In genomic region chr7:101109006-101109855, GRCm38 (mm10) we compare ENCODE assay signal across 8 mouse cellular contexts. TPM values are rescaled to one million over a fixed set of nuclear protein-coding genes. Genes with fewer than 3 reads are reported as not detected.
DNase-seq lines count a peak whose midpoint lies in the region; ATAC-seq and TF ChIP-seq lines count a peak whose summit lies in the region.

No protein-coding gene starts in this region.

- peak overlapping the region; percentile 91 for H3K4me3 ChIP-seq in embryonic facial prominence, embryonic 12.5 days
- H3K4me3 ChIP-seq in stomach, postnatal 0 days (ENCODE audit: low read depth, low read length): peak overlapping the region; percentile 83

- no peaks in the 10 kb centered on the region for H3K27me3 ChIP-seq in embryonic facial prominence, embryonic 12.5 days
- no peaks in the 10 kb centered on the region for H3K27me3 ChIP-seq in stomach, postnatal 0 days (ENCODE audit: control insufficient read depth, insufficient read depth, low read length)

- peak overlapping the region; percentile 99 for H3K27ac ChIP-seq in embryonic facial prominence, embryonic 12.5 days
- H3K27ac ChIP-seq in stomach, postnatal 0 days (replicated peaks): peak overlapping the region; percentile 94

- no peak for TF ChIP-seq EP300 in stomach, postnatal 0 days (optimal IDR thresholded peaks at IDR 0.05)

- under 1% methylated on average over 45 of the region's 47 CpGs for WGBS in embryonic facial prominence, embryonic 12.5 days
- under 1% methylated on average over 42 of the region's 47 CpGs for WGBS in stomach, postnatal 0 days

- H3K4me1 ChIP-seq in embryonic facial prominence, embryonic 12.5 days: peaks cover 11% of the 10 kb centered on the region
- no peaks in the 10 kb centered on the region for H3K4me1 ChIP-seq in stomach, postnatal 0 days (replicated peaks; ENCODE audit: control insufficient read depth, insufficient read depth)

- no peaks in the 10 kb centered on the region for H3K9me3 ChIP-seq in embryonic facial prominence, embryonic 12.5 days
- no peaks in the 10 kb centered on the region for H3K9me3 ChIP-seq in stomach, postnatal 0 days (ENCODE audit: control insufficient read depth, low read length)

- peak overlapping the region; percentile 77 for H3K4me2 ChIP-seq in embryonic facial prominence, embryonic 12.5 days (replicated peaks)
- peak overlapping the region; percentile 79 for H3K4me2 ChIP-seq in stomach, postnatal 0 days (replicated peaks; ENCODE audit: low read depth)

- peak; percentile 7; the same call in 1 of the 2 replicates for ATAC-seq in embryonic facial prominence, embryonic 12.5 days (ENCODE audit: insufficient number of reproducible peaks, insufficient read depth, low FRiP score, low TSS enrichment)
- peak; percentile 13; the same call in 1 of the 2 replicates for ATAC-seq in stomach, postnatal 0 days (ENCODE audit: low FRiP score, low TSS enrichment)

- peak overlapping the region; percentile 82 for H3K9ac ChIP-seq in embryonic facial prominence, embryonic 12.5 days
- peak overlapping the region; percentile 74 for H3K9ac ChIP-seq in stomach, postnatal 0 days (ENCODE audit: low read length)

- peaks cover 12% of the 10 kb centered on the region for H3K36me3 ChIP-seq in embryonic facial prominence, embryonic 12.5 days
- H3K36me3 ChIP-seq in stomach, postnatal 0 days (ENCODE audit: control insufficient read depth, insufficient read depth, low read length): no peaks in the 10 kb centered on the region

- DNase-seq in gastrocnemius, postnatal 14 days: peak; percentile 21
- DNase-seq in gastrocnemius, adult 18-20 months (ENCODE audit: low spot score): no peak
- DNase-seq in T-cell, adult 2 months (ENCODE audit: low spot score): peak; percentile 26
- peak; percentile 31 for DNase-seq in heart, postnatal 4 days
- peak; percentile 18 to 45 for DNase-seq in left cerebral cortex, postnatal 36 days (ENCODE audit: low spot score in 2 of 2)
- DNase-seq in mesoderm, embryonic 11.5 days (ENCODE audit: low read depth, low spot score): peak; percentile 47
- peak; percentile 60 for DNase-seq in stomach, postnatal 0 days (ENCODE audit: low spot score)

- intact Hi-C loops in gastrocnemius, postnatal 14 days (cut with DNase I; ENCODE audit: low total_unique reads): loop anchor here (5.0 kb wide), 2 partner anchors 47 to 118 kb away; no protein-coding TSS in a partner anchor
- intact Hi-C loops in left cerebral cortex, postnatal 36 days (cut with DNase I): loop anchor here (2.0 to 10.0 kb wide), 4 partner anchors 46 to 884 kb away; partner anchors contain the start of genes Mrpl48, Pgm2l1 and Rab6a

- 0 out of 2 replicates have a peak, but pooled peaks have one; percentile 1 for TF ChIP-seq CTCF in stomach, postnatal 0 days (IDR thresholded peaks at IDR 0.05; ENCODE audit: low read depth)

RNA-seq across cellular contexts. Expression of gene Fchsd2, which starts 16.6 kb away (rescaled TPM):
- 1 to 10 TPM; 8.8 to 9.3 TPM for total RNA-seq in gastrocnemius, postnatal 14 days (2021)
- 1 to 10 TPM; 5.2 to 6.3 TPM for total RNA-seq in gastrocnemius, adult 18-20 months (2021)
- polyA plus RNA-seq in embryonic facial prominence, embryonic 12.5 days (2016; fragmentation: Nextera tagmentation; extraction: Ambion mirVana): 29.4 and 31.5 TPM in 2 replicates
- 10 to 100 TPM; 20.4 to 22.1 TPM for total RNA-seq in heart, postnatal 4 days (2021)
- total RNA-seq in left cerebral cortex, postnatal 36 days (2021): 10 to 100 TPM; 31.3 to 41.8 TPM
- 6.4 and 6.9 TPM in 2 replicates for polyA plus RNA-seq in stomach, postnatal 0 days (2015; fragmentation: Nextera tagmentation; extraction: Ambion mirVana)
